Mouse (Mus musculus): Measurements from ENCODE around the gene Arrdc5.

DNA sequence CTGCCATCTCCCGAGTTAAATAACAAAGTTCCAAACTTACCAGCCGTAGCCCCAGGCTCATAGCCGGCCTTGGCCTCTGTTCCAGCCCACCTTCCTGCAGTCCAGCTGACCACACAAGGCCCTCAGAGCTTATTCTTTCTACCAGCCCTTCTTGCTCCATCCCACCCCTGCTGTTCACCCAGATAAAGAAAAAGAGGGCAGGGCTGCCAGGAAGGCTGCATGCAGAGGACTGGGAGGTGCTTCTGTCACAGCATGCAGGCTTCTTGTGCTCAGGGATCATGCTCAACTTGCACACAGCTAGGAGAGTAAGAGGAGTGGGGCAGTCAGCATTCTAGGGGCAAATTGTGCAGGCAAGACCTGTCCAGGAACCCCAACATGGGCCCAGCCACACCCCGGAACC lies 48.0 kb upstream of the Arrdc5 start:
- TF ChIP-seq EP300 (IDR thresholded peaks at IDR 0.05; ENCODE audit: low read depth) (no peak), CTCF (IDR thresholded peaks at IDR 0.05; ENCODE audit: low read depth) (no peak)
